Mouse (Mus musculus) left cerebral cortex, adult 9 months (tissue): ENCODE measurements around the gene Pmvk.

Experiments
- DNase-seq, 2 experiments: peaks; one replicate each; pipeline ENCODE4 v3.0.0; 2022; ENCODE audit warnings: low spot score in 2 of 2

Gene Pmvk

GRCm38 (mm10) chr3:89454401-89455177 lies at the start of gene Pmvk:
Gene Pmvk, plus strand, starts transcription at chr3:89454541.
- DNase-seq = no peak

GRCm38 (mm10) chr3:89406887-89407286 lies 47.5 kb upstream of the Pmvk start:
- no peak for DNase-seq

- no peak for DNase-seq
Observed at GRCm38 (mm10) chr3:89408448-89408847, 45.9 kb upstream of the Pmvk start.

GRCm38 (mm10) chr3:89409701-89410100 lies 44.6 kb upstream of the Pmvk start:
- no peak for DNase-seq

- DNase-seq = no peak
Observed at GRCm38 (mm10) chr3:89410864-89411263, 43.5 kb upstream of the Pmvk start.

GRCm38 (mm10) chr3:89411490-89412393 lies 42.6 kb upstream of the Pmvk start, which contains the start of gene Flad1:
Gene Flad1, minus strand, starts transcription at chr3:89411870.
- DNase-seq = peak; percentile 99 to 100

- DNase-seq = no peak
Observed at GRCm38 (mm10) chr3:89416158-89416557, 38.2 kb upstream of the Pmvk start.

- DNase-seq = no peak
Observed at GRCm38 (mm10) chr3:89417131-89417530, 37.2 kb upstream of the Pmvk start.

- no peak for DNase-seq
Observed at GRCm38 (mm10) chr3:89417840-89418169, 36.5 kb upstream of the Pmvk start.

GRCm38 (mm10) chr3:89418170-89418860 lies 36.0 kb upstream of the Pmvk start, which contains the start of the genes Cks1b and Shc1:
Gene Cks1b, minus strand, starts transcription at chr3:89418383.
Gene Shc1, plus strand, starts transcription at chr3:89418443.
- peak; percentile 97 for DNase-seq

- no peak for DNase-seq
Observed at GRCm38 (mm10) chr3:89418861-89419250, 35.5 kb upstream of the Pmvk start.

- no peak for DNase-seq
Observed at GRCm38 (mm10) chr3:89419571-89419970, 34.8 kb upstream of the Pmvk start.

- no peak for DNase-seq
Observed at GRCm38 (mm10) chr3:89419981-89420380, 34.4 kb upstream of the Pmvk start.

GRCm38 (mm10) chr3:89420421-89420820 lies 33.9 kb upstream of the Pmvk start:
- no peak for DNase-seq

- DNase-seq = peak; percentile 53 to 79
Observed at GRCm38 (mm10) chr3:89421002-89421774, 33.2 kb upstream of the Pmvk start.

- no peak for DNase-seq
Observed at GRCm38 (mm10) chr3:89421810-89422473, 32.4 kb upstream of the Pmvk start.

GRCm38 (mm10) chr3:89422556-89423205 lies 31.7 kb upstream of the Pmvk start:
- DNase-seq = no peak

GRCm38 (mm10) chr3:89424416-89425140 lies 29.8 kb upstream of the Pmvk start:
- DNase-seq = no peak

- DNase-seq = no peak
Observed at GRCm38 (mm10) chr3:89425141-89425525, 29.2 kb upstream of the Pmvk start.

- no peak for DNase-seq
Observed at GRCm38 (mm10) chr3:89425876-89426275, 28.5 kb upstream of the Pmvk start.
